Mouse (Mus musculus) neural tube, embryonic 10.5 days (tissue): ENCODE measurements around the gene Tectb.
"Not testable (repeated sequence)": the region's sequence is repeated elsewhere in the genome, so short reads cannot be mapped to it uniquely, and the experiment has no call there.

Source experiments
- DNase-seq: peaks from one replicate; pipeline ENCODE4 v3.0.0-alpha.2; 2017; ENCODE audit warnings: low spot score; ENCODE audit errors: extremely low spot score

Tectb gene

DNA sequence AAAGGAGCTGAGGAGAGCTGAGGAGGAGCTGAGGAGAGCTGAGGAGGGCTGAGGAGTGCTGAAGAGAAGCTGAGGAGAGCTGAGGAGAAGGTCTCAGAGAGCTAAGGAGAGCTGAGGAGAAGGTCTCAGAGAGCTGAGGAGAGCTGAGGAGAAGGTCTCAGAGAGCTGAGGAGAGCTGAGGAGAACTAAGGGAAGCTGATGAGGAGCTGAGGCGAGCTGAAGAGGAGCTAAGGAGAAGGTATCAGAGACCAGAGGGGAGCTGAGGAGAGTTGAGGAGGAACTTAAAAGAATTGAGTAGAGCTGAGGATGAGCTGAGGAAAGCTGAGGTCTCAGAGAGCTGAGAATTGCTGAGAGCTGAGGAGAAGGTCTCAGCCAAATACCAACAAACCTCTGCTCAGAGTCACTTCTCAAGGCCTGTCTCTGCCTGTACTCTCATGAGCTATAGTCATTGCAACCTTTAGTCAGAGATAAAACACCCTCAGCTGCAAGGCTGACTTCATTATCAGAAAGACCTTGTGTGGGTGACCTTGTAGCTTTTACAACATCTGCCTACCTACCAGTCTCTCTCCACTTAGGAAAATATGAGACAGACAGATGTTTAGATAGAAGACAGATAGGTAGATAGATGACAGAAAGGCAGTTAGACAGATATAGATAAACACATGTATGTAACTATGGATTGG lies 15.2 kb upstream of the Tectb start:
- DNase-seq, result no peak

DNA sequence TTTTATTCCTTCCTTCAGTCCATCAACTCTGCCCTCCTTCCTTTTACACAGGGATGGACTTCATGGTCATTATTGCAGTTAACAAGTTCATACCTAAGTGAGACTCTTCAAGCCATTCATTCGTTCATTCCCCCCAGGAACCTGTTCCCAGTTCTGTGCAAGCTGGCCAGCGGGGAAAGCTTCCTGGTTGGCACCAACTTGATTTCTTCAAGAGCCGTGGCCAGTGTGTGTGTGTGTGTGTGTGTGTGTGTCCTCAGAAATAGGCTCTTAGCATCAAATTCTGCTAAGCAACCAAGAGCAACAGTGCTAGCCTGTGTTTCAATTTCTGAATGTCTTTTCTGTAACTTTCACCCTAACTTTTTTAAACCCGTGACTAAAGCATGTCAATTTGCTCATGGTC lies 14.6 kb upstream of the Tectb start:
- no peak for DNase-seq

DNA sequence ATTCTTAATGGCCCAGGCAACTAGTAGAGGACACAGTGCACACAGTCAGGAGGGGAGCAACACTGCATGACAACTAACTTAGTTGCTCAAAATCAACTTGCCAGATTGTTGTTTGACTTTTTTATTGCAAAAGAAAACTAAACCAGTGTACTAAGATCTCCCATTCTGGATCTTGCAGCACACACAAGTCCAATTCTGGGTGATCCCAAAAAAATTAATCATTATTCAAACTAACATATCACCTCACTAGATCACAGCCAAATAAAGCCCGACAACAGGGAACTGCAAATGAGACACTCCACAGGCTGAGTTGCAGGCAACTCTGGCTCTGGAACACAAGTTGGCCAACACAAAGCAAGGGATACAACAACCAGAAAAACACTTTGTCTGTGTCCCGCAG lies 13.8 kb upstream of the Tectb start:
- no peak for DNase-seq

DNA sequence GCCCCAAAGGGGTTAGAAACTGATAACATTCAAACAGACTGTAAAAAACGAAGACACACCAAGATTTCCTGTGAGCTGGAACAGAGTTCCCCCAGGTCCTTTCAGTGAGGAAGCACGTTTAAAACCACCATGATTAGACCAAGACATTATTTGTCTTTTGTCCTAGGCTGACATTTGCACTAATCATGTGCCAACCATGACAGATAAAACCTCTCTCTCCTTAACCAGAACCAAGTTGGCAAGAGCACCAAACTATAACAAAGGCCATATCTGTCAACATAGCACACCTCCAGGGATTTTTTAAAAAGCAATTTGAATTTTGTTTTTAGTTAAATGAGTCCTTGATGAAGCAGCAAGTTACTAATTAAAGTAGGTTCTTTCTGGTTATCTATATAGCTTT lies 12.8 kb upstream of the Tectb start:
- no peak for DNase-seq

DNA sequence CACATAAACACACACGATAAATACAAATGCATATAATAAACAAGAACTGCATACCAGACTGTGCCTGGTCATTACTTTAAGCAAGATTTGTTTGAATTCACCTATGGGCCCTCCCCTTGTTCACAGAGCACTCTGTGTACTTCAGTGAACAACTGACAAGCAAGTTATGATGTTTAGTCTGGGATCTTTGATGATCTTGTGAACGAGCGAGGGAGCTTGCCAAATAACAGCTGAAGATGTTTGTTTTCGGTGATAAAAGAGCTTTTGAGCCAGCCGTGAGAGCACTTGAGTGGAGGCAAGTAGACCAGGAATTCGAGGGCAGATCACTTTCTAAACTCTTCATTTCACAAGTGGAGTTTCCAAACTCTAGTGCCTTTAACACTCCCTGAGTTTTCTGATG lies 12.2 kb upstream of the Tectb start:
- DNase-seq, result no peak

DNA sequence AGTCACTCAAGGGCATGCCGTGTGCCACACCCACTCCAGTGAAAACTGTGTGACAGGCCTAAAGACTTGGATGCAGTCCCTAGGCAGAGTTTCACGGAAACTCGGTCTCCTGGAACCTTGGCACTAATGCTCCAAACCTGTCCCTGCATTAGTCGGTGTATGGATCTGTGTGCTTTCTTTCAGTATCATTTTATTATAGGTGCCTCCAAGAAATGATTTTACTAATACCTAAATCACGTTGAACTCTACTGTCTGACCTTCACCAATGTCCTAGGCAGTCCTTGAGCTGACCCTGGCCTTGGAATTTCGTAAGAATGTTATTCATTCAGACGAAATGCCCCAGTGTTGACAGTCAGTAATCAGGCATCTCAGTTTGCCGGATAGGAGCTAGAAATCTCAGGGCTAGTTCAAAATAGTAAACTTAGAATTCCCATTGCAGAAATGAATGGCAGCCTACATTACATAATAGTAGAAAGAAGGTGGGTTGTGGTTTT lies 11.2 kb upstream of the Tectb start:
- DNase-seq, result not testable (repeated sequence)

DNA sequence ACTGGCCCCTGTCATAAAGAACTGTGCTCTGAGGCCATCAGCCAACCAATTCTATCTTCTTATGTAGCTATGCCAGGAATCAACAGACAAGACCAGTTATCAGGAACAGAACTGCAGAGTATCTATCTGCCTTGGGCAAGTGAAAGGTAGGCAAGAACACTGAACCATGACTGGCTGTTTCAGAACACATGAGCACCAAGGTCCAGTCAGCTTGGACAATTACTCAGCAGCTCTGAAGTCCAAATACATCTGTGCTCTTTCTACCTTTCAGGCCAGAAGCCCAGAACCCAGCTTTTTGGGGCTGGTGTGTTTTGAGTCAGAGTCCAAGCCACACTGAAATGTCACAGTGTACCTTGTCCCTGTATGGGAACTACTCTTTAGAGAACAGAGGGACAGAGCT lies 10.1 kb upstream of the Tectb start:
- DNase-seq, result no peak

DNA sequence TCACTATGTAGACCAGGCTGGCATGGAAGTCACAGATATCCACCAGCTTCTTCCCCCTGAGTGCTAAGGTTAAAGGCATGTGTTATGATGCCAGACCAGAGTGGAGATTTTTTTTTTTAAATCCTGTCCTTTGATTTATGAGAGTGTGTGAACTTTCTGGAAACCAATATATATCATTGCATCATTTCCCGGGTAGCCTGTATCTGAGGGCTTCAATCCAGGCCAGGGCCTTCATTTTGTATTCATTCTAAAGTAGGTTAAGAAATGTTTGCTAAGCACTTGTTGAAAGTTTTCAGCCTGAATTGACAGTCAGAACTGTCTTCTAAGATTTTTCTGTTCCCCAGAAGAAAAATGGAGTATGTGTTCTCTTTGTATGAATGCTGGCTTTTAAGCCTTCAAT lies 8.9 kb upstream of the Tectb start:
- DNase-seq, result no peak

DNA sequence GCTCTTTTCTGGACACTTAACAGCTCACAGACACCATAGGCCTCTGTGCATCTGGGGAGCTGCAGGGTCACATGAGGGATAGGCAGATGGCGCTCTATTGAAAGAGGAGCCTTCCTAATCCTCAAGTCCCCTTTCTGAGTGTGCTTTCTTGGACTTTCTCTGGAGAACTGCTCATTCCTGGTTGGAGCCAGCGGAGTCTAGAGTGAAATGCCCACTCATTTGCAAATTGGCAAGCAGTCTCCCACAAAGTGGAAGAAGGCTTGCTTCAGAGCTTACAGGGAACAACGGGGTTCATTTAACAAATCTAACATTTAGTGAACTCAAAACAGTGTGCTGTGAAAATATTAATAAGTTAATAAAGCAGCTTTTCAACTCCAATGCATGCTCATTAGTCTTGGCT lies 3.4 kb upstream of the Tectb start:
- DNase-seq, result no peak

DNA sequence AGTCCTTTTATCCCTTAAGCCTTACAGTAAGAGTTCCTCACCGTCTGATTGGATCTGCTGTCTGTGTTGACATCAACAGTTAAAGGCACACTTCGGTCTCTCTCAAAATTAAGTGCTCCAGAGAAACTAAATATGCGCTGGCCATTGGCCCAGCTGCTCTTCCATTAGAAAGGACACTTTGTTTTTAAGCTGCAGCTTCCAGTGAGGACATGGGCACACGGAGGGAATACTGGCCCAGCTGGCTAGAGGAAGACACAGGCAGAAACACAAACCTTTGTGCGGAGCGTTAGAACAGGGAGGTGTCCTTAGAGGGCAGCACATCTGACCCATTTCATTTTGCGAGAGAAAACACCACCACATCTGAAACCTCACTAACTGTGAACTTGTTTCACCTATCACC lies 3.9 kb downstream of the Tectb start:
- no peak for DNase-seq

DNA sequence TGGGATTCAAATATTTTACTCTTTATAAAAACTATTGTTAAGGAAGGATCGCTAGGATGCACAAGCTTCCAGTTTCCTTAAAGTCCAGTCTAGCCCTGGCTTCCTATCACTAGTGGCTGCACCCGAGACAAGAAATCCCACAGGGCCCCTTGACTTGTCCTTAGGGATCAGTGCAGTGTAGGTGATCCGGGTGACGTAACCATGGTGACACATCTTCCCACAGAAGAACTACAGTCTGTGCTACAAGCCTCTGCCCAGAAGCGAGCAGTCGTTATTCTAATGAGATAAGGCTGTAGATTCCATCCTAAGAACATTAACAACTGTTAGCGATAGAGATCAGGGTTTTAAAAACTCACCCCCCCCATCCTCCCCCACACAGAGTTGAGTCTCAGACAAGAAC lies 4.5 kb downstream of the Tectb start:
- no peak for DNase-seq

DNA sequence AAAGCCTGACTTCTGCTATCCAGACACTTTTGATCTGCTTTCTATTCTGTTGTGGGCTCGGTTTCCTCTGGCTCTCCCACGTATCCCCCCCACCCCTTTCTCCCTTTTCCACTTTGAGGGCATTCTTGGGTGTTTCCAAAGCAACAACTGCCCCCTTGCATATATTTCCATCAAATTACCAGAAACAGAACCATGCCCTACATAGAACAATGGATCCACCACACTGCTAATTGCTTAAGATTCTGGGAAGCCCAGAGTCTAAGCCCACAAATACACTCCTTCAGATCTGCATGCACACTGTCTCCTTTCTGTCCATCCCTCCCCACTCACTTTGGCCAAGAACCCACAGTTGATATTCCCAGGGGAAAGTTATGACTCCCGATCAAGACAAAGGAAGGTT lies 5.1 kb downstream of the Tectb start:
- no peak for DNase-seq

DNA sequence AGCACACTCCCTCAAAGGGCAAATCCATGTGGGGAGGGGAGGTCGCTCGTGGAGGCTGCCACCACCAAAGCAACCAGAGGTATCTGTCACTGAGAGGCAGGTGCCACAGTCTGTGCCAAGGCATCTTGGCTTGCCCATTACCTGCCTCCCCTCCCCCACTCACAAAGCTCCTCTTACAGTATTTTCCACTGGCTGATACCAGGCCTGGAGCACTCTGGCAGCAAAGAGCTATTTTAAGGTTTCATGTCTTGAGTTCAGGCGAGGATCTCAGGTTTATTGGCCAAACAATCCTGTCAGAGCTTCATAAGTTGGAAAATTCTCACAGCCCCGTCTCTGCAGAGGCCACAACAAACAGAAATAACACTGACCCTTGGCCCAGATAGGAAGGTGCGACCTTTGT lies 9.5 kb downstream of the Tectb start:
- DNase-seq, result no peak

DNA sequence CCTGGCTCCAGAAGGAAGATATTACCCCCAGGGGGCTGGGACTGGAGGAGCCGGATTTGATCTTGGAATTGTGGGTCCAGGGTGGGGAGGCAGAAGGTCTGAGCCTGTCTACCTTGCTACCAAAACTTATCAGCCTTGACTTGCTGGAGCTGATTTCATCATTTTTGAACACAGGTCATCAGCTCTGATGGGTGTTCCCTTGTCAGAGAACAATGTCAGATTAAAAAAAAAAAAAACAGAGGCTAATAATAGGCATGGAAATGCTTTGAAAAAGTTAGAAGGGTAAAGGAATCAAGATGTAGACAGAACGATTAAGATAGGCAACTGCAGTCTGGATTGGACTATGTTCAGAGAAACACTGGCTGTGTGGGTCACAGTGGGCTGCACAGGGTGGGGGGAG lies 11.1 kb downstream of the Tectb start:
- no peak for DNase-seq

DNA sequence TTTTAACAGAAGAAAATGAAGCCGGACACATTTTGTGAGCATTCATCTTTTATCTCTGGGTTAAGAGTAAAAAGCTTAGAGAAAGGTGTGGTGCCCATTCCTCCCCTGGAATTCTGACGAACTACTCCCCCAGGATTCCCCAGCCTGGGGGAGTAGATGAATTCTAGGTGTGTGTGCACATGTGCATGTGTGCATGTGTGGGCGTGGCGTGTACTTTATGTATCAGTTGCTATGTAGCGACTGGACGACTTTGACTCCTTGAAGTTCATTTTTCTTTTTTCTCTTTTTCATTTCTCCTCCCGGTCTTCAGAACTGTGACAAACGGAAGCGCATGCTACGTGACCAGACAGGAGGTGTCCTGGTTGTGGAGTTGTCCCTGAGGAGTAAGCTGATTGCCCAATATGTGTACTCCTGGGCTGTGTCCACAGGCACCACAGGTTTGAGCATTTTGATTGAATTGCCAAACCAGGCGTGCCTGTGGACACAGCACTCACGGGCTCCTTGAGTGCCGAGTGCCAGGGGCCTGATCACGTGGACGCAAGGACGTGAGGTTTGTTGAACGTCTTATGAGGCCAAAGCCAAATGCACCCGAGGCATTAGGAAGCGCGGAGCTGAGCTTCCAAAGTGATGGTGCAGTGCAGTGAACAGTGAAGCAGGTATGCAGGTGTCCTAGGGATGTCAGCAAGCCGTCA lies 11.9 kb downstream of the Tectb start:
- no peak for DNase-seq

DNA sequence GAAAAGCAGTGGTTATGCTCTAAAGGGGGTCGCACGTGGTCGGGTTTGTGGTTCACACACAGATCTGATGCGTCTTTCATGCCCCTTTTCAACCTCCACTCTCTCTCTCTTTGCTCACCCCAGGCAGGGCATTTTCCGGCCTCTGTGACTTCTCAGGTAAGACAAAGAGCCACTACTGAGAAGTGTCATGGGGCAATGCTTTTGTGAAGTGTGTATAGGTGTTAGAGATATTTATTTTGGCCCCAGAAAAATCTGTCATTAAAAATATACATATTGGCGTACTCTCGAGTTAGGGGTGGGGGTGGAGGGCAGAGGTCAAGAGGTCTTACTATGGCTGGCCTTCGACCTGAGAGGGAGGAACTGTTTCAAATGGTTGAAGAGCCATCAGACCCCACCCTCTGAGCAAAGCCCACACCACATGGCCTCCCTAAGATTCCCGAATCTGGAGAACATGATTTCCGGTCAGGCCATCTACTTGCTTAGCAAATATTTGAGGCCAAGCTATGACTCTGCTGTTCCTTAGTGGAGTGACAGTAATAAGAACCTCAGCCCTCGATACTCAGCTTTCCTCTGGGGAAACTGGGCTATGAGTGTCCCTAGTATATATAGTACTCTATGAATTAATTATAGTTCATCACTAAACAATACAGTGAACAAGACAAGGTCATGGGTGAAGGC lies 13.3 kb downstream of the Tectb start:
- no peak for DNase-seq

DNA sequence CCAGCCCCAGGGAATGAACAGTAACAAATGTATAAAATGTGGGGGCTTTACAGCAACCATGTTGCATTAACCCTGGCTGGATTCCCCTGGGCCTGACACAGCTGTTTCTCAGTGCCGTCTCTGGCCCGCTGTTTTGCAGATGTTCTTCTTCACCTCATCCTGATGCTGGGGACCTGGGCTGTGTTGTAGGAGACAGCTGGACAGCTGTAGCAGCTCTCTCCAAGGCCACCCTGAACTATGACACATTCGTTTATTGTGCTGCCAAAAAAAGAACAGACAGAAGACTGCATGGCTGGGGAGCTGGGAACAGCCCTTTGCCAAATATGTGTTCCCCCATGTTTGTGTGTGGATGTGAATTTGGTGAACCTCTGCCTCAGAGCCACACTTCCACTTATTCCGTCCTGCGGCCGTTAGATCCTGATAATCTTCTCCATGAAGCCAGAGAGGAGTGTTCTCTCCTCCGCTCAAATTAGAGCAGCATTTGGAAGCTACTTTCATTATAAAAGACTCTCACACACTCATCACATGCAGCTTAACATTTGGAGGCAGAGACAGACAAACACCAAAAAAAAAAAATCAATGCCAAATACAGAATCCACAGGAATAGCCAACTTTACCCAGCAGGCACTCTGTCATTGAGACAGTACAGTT lies 14.1 kb downstream of the Tectb start:
- DNase-seq, result no peak

DNA sequence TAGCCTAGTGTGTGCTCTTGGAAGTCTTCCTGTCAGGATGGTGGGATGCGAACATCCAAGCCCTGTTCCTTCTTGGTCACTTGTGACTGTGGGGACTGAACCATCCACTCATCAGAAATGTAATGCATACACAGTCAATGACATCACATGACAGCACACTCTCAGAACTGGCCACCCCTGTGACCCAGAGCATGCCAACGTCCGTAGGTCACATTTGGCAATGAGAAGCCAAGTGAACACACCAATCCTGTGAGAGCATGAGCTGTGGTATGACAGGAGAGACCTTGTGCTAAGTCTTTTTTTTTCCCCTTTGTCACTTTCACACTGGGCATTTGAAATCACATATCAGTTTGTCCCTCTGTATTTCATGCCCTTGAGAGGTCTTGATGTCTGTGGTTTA lies 15.0 kb downstream of the Tectb start:
- DNase-seq, result no peak

DNA sequence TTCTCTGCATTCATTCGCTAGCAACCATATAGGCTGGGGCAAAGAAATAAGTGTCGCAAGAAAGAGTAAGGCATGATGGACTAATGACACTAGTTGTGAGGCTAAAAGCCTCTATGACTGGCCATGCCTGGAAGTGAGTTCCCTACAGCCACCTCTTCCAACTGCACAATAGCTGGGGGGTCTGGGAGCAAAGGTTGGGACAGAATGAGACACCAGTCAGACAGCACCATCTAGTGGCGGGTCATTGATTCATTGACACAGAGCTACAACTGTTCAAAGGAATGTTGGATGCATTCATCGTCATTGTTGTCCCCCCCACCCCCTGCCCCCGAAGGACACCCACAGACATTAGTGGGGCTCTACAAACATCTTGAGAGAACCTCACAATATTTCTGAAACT lies 17.8 kb downstream of the Tectb start:
- peak; percentile 79 for DNase-seq

DNA sequence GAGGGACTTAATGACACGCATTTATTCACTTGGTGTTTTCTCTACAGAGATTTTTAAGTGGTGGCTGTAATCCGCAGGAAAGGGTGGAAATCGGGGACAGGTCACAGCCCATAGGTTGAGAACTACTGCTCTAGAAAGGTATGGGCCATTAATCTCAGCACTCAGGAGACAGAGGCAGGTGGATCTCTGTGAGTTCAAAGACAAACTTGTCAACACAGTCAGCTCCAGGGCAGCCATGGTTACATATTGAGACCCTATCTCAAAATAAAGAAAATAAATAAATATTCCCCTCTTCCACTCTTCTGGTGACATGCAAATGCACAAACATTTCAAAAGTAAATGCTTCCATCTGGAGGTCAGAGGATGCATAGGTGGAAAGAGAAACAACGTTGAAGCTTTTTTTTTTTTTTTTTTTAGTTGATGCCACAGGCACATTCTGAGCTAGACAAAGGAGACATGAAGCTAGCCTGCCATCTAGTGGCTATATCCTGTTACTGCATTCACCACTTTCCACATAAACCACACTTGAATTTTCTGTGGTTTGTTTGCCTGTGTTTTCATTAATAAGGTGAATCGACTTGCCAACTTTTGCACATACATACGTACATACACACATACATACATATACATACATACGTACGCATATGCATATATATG lies 26.1 kb downstream of the Tectb start:
- no peak for DNase-seq

DNA sequence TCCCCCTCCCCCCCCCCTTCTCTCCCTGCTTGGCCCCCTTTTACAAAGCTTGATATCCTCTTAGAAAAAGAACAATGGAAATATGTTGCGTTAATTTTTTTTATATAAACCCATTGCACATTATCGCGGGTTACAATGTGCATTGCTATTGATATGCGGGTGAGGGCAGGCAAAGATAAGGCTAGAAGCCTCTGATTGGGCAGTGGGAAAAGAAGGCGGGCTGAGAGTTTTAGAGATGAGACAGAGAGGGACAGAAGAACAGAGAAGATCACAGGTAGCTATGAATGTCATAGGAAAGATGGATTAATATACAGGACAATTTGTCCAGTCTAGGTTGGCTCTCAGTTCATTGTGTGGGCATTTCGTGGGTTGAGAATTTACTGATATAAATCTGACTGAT lies 26.7 kb downstream of the Tectb start:
- DNase-seq, result no peak
